Mouse (Mus musculus) layer of hippocampus, postnatal 25 days (tissue): ENCODE results near the gene Scn5a. TPM values are rescaled to one million over a fixed set of nuclear protein-coding genes. Genes with fewer than 3 reads are reported as not detected.

Source experiments
- DNase-seq, 2 experiments: peaks; one replicate each; pipeline ENCODE4 v3.0.0; 2022; ENCODE audit warnings: mixed read lengths in 2 of 2, low spot score in 1 of 2; ENCODE audit errors: extremely low spot score in 1 of 2
- total RNA-seq, 2 experiments: library from RNA; stranded (reverse); gene quantifications; 2 replicates each; pipeline ENCODE4 v1.2.3; 2021

Scn5a gene
- total RNA-seq, 2 experiments from 2014 or later = 0.70 to 0.89 TPM

GRCm38 (mm10) chr9:119469691-119470353 is 109.0 kb downstream of the Scn5a start:
- DNase-seq = no peak

GRCm38 (mm10) chr9:119465595-119465994 is 113.2 kb downstream of the Scn5a start:
- DNase-seq = no peak

- DNase-seq = no peak
These were observed 113.8 kb downstream of the Scn5a start for GRCm38 (mm10) chr9:119465056-119465455.

- DNase-seq = peak; percentile 57 to 74
These were observed 118.4 kb downstream of the Scn5a start for GRCm38 (mm10) chr9:119460410-119460809.

- no peak for DNase-seq
These were observed 121.7 kb downstream of the Scn5a start for GRCm38 (mm10) chr9:119457122-119457521.

- DNase-seq = no peak
These were observed 122.8 kb downstream of the Scn5a start for GRCm38 (mm10) chr9:119455967-119456366.

- no peak for DNase-seq
These were observed 133.1 kb downstream of the Scn5a start for GRCm38 (mm10) chr9:119445737-119446136.

- DNase-seq = peak; percentile 97 to 99
These were observed 133.9 kb downstream of the Scn5a start, which contains the start of gene Exog for GRCm38 (mm10) chr9:119444738-119445429. TSS of gene Exog (plus strand) at chr9:119444943.

- no peak for DNase-seq
These were observed 140.3 kb downstream of the Scn5a start for GRCm38 (mm10) chr9:119438498-119439000.

GRCm38 (mm10) chr9:119438065-119438464 is 140.8 kb downstream of the Scn5a start:
- DNase-seq = no peak

- DNase-seq = no peak
These were observed 143.0 kb downstream of the Scn5a start for GRCm38 (mm10) chr9:119435855-119436254.

Other genes starting within 250 kb of the Scn5a start
- 10 to 100 TPM; 71.8 to 72.9 TPM for gene Acaa1a, start 239.3 kb downstream of the Scn5a start, total RNA-seq
- gene Myd88, start 237.6 kb downstream of the Scn5a start, total RNA-seq = 1 to 10 TPM; 6.3 to 7.4 TPM
- gene Xylb, start 221.6 kb downstream of the Scn5a start, total RNA-seq = 1 to 10 TPM; 3.3 to 5.0 TPM
- not detected for gene Slc22a14, start 213.5 kb downstream of the Scn5a start, total RNA-seq
- 10 to 100 TPM; 10.5 to 12.2 TPM for gene Acvr2b, start 176.9 kb downstream of the Scn5a start, total RNA-seq
- 10 to 100 TPM; 18.9 to 21.0 TPM for gene Exog, start 134.1 kb downstream of the Scn5a start, total RNA-seq
- gene Scn10a, start 140.3 kb upstream of the Scn5a start, total RNA-seq = not detected
- gene Scn11a, start 246.4 kb upstream of the Scn5a start, total RNA-seq = not detected